Mouse (Mus musculus) adrenal gland, postnatal 10 days (tissue): Measurements from ENCODE around the gene Exosc2. TPM values are rescaled to one million over a fixed set of nuclear protein-coding genes. Genes with fewer than 3 reads are reported as not detected.

Experiments used
- DNase-seq: peaks from one replicate; pipeline ENCODE4 v3.0.0; 2021; ENCODE audit warnings: mixed read lengths
- long read RNA-seq, 2 experiments: library from polyadenylated mRNA; stranded (forward); transcript quantifications; one replicate each; pipeline ENCODE4 v2.0.0; 2021
- total RNA-seq, 2 experiments: library from RNA; stranded (reverse); gene quantifications; 2 replicates each; pipeline ENCODE4 v1.2.3; 2021

The Exosc2 gene
- 10 to 100 TPM; 20.9 to 23.0 TPM for total RNA-seq
- long read RNA-seq, experiment 1, transcript Exosc2-201 (9 exons, 1,686 nt): major isoform, 20 of 29 reads
- long read RNA-seq, experiment 1, partial matches to known transcripts: 1 of 29 reads
- long read RNA-seq, experiment 1, other reads (novel, unspliced or antisense): 8 of 29 reads
- long read RNA-seq, experiment 2, transcript Exosc2-201 (9 exons, 1,686 nt): major isoform, 12 of 20 reads
- long read RNA-seq, experiment 2, partial matches to known transcripts: 3 of 20 reads
- long read RNA-seq, experiment 2, other reads (novel, unspliced or antisense): 5 of 20 reads

- DNase-seq: peak; percentile 91
Observed at GRCm38 (mm10) chr2:31670551-31671035, at the start of gene Exosc2. Exosc2 (plus strand) TSS chr2:31670715.

GRCm38 (mm10) chr2:31633531-31633930 is 37.0 kb upstream of the Exosc2 start:
- DNase-seq: no peak

GRCm38 (mm10) chr2:31635281-31636137 is 35.0 kb upstream of the Exosc2 start:
- DNase-seq: no peak

- DNase-seq: no peak
Observed at GRCm38 (mm10) chr2:31636138-31636741, 34.3 kb upstream of the Exosc2 start.

- DNase-seq: no peak
Observed at GRCm38 (mm10) chr2:31636742-31637141, 33.8 kb upstream of the Exosc2 start.

GRCm38 (mm10) chr2:31637311-31637710 is 33.2 kb upstream of the Exosc2 start:
- no peak for DNase-seq

GRCm38 (mm10) chr2:31637807-31638206 is 32.7 kb upstream of the Exosc2 start:
- peak; percentile 76 for DNase-seq

GRCm38 (mm10) chr2:31638581-31639465 is 31.7 kb upstream of the Exosc2 start:
- DNase-seq: no peak

GRCm38 (mm10) chr2:31639466-31639760 is 31.1 kb upstream of the Exosc2 start:
- no peak for DNase-seq

- DNase-seq: no peak
Observed at GRCm38 (mm10) chr2:31639901-31640608, 30.5 kb upstream of the Exosc2 start, which contains the start of gene Prdm12. Prdm12 (plus strand) TSS chr2:31640037.

GRCm38 (mm10) chr2:31640609-31641507 is 29.7 kb upstream of the Exosc2 start:
- no peak for DNase-seq

- DNase-seq: no peak
Observed at GRCm38 (mm10) chr2:31641508-31641830, 29.0 kb upstream of the Exosc2 start.

GRCm38 (mm10) chr2:31641929-31642328 is 28.6 kb upstream of the Exosc2 start:
- no peak for DNase-seq

- DNase-seq: no peak
Observed at GRCm38 (mm10) chr2:31653971-31654853, 16.3 kb upstream of the Exosc2 start.

- DNase-seq: peak; percentile 70
Observed at GRCm38 (mm10) chr2:31654854-31655559, 15.5 kb upstream of the Exosc2 start.

- no peak for DNase-seq
Observed at GRCm38 (mm10) chr2:31656374-31656773, 14.1 kb upstream of the Exosc2 start.

- no peak for DNase-seq
Observed at GRCm38 (mm10) chr2:31662939-31663803, 7.3 kb upstream of the Exosc2 start.

- no peak for DNase-seq
Observed at GRCm38 (mm10) chr2:31663804-31664180, 6.7 kb upstream of the Exosc2 start.
